Mouse (Mus musculus) left cerebral cortex, postnatal 4 days (tissue): ENCODE measurements around the gene Ccdc134. TPM values are rescaled to one million over a fixed set of nuclear protein-coding genes. Genes with fewer than 3 reads are reported as not detected.

Source experiments
- DNase-seq: peaks from one replicate; pipeline ENCODE4 v3.0.0-alpha.2; 2022
- intact Hi-C: fragments of 180-260 bp; cut with DNase I; formaldehyde crosslinking; loops from one replicate; pipeline ENCODE4 v1.15.1; 2025
- total RNA-seq, 2 experiments: library from RNA; stranded (reverse); gene quantifications; 2 replicates each; pipeline ENCODE4 v1.2.3; 2021

The Ccdc134 gene
- total RNA-seq, 2 experiments from 2014 or later: 11.3 to 12.4 TPM

- no peak for DNase-seq
- intact Hi-C loops: no loop called here
Measured at GRCm38 (mm10) chr15:82167201-82168168, 39.8 kb downstream of the Ccdc134 start.

- intact Hi-C loops: no loop called here
Measured at GRCm38 (mm10) chr15:82169671-82170070, 41.9 kb downstream of the Ccdc134 start.

GRCm38 (mm10) chr15:82170437-82171377 is 43.0 kb downstream of the Ccdc134 start:
- intact Hi-C loops: no loop called here
- peak; percentile 51 for DNase-seq

More at GRCm38 (mm10) chr15:82169671-82170070, 41.9 kb downstream of the Ccdc134 start:
- DNase-seq: no peak

GRCm38 (mm10) chr15:82172648-82173047 is 44.9 kb downstream of the Ccdc134 start:
- intact Hi-C loops: no loop called here

GRCm38 (mm10) chr15:82175091-82175490 is 47.4 kb downstream of the Ccdc134 start:
- intact Hi-C loops: no loop called here
- DNase-seq: no peak

More at GRCm38 (mm10) chr15:82172648-82173047, 44.9 kb downstream of the Ccdc134 start:
- DNase-seq: peak; percentile 85

GRCm38 (mm10) chr15:82177743-82178290 is 50.1 kb downstream of the Ccdc134 start:
- intact Hi-C loops: no loop called here
- no peak for DNase-seq

- intact Hi-C loops: no loop called here
Measured at GRCm38 (mm10) chr15:82181131-82181530, 53.4 kb downstream of the Ccdc134 start.

GRCm38 (mm10) chr15:82182311-82182710 is 54.6 kb downstream of the Ccdc134 start:
- intact Hi-C loops: no loop called here
- no peak for DNase-seq

More at GRCm38 (mm10) chr15:82181131-82181530, 53.4 kb downstream of the Ccdc134 start:
- DNase-seq: no peak

- no peak for DNase-seq
- intact Hi-C loops: no loop called here
Measured at GRCm38 (mm10) chr15:82183596-82183995, 55.9 kb downstream of the Ccdc134 start.

- intact Hi-C loops: no loop called here
- no peak for DNase-seq
Measured at GRCm38 (mm10) chr15:82184183-82184582, 56.5 kb downstream of the Ccdc134 start.

- intact Hi-C loops: no loop called here
- no peak for DNase-seq
Measured at GRCm38 (mm10) chr15:82184656-82185055, 56.9 kb downstream of the Ccdc134 start.

GRCm38 (mm10) chr15:82185062-82185783 is 57.5 kb downstream of the Ccdc134 start:
- intact Hi-C loops: no loop called here
- DNase-seq: no peak

- intact Hi-C loops: no loop called here
- no peak for DNase-seq
Measured at GRCm38 (mm10) chr15:82186131-82186530, 58.4 kb downstream of the Ccdc134 start.

GRCm38 (mm10) chr15:82186931-82187330 is 59.2 kb downstream of the Ccdc134 start:
- intact Hi-C loops: no loop called here
- no peak for DNase-seq

- no peak for DNase-seq
- intact Hi-C loops: no loop called here
Measured at GRCm38 (mm10) chr15:82187401-82187800, 59.7 kb downstream of the Ccdc134 start.

GRCm38 (mm10) chr15:82187924-82188323 is 60.2 kb downstream of the Ccdc134 start:
- no peak for DNase-seq
- intact Hi-C loops: no loop called here

- peak; percentile 81 for DNase-seq
- intact Hi-C loops: no loop called here
Measured at GRCm38 (mm10) chr15:82188481-82189240, 60.9 kb downstream of the Ccdc134 start.
